Mouse (Mus musculus) olfactory bulb, adult 2 months (tissue): ENCODE results near the gene Rcc1. TPM values are rescaled to one million over a fixed set of nuclear protein-coding genes. Genes with fewer than 3 reads are reported as not detected.
A peak's percentile ranks its signal among the peaks of the same experiment; 100 is the strongest.

Experiments
- H3K27ac ChIP-seq: fragments of 200-500 bp; 2 replicates; pipeline ENCODE4 v1.5.1; 2012; ENCODE audit warnings: low read depth, low read length; ENCODE audit not compliant: insufficient read depth
- H3K4me1 ChIP-seq: fragments of 200-500 bp; 2 replicates; pipeline ENCODE4 v1.6.1; 2012; ENCODE audit warnings: low read length; ENCODE audit not compliant: control insufficient read depth, insufficient read depth
- H3K4me3 ChIP-seq: fragments of 200-500 bp; 2 replicates; pipeline ENCODE4 v1.5.1; 2012; ENCODE audit warnings: mild to moderate bottlenecking, low read depth, low read length, moderate library complexity; ENCODE audit not compliant: insufficient read depth
- CTCF ChIP-seq: fragments of 200-500 bp; IDR thresholded peaks from 2 replicates; pipeline ENCODE4 v1.5.1; 2012; ENCODE audit warnings: low read depth, mild to moderate bottlenecking, low read length, moderate library complexity; ENCODE audit not compliant: insufficient read depth
- POLR2A ChIP-seq: fragments of 200-500 bp; IDR thresholded peaks from 2 replicates; pipeline ENCODE4 v1.6.1; 2012; ENCODE audit warnings: mild to moderate bottlenecking, low read depth, low read length, moderate library complexity; ENCODE audit not compliant: insufficient read depth
- WGBS: fragments of 180-500 bp; shearing (Covaris S2); methylation state at CpG from one replicate; pipeline ENCODE4 v1.1.7; 2018; 5-methylcytosine and 5-hydroxymethylcytosine counted together
- polyA plus RNA-seq: library from polyadenylated mRNA; stranded (reverse); fragments of >200 nt; gene quantifications from 2 replicates; pipeline ENCODE4 v1.2.4, GENCODE M21; 2012; ENCODE audit warnings: low replicate concordance; ENCODE audit not compliant: missing spikeins, insufficient read depth, insufficient read length

The Rcc1 gene
- not detected in 2 replicates for polyA plus RNA-seq

DNA sequence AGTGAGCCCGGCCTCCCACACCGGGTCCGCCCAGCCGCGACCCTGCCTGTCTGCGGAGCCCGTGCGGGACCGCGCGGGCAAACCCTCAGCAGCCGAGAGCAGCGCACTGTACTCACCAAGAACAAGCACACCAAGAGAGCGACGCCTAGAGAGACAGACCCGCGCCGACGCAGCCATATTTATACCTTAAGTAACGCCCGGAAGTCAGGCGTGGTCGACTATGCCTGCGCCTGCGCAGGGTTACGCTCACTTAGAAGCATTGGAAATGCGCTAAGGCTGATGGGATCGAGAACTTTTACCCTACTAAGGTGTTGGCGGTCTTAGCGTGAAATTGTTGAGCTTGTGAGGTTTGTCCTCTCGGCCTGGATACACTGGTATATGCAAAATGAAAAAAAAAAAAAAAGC, at the start of gene Rcc1:
TSS of gene Rcc1 (minus strand) at position 125 of the 405 bp plus-strand sequence.
- H3K4me1 ChIP-seq, result peaks cover 3% of the 10 kb centered on the region; the same call in 1 of the 2 replicates
- TF ChIP-seq CTCF, result no peak
- TF ChIP-seq POLR2A, result peak; percentile 93
- peak within 1 kb of the TSS; percentile 88 for H3K27ac ChIP-seq
- peak within 1 kb of the TSS; percentile 89 for H3K4me3 ChIP-seq
- WGBS, result under 1% methylated on average over 31 of the region's 31 CpGs

DNA sequence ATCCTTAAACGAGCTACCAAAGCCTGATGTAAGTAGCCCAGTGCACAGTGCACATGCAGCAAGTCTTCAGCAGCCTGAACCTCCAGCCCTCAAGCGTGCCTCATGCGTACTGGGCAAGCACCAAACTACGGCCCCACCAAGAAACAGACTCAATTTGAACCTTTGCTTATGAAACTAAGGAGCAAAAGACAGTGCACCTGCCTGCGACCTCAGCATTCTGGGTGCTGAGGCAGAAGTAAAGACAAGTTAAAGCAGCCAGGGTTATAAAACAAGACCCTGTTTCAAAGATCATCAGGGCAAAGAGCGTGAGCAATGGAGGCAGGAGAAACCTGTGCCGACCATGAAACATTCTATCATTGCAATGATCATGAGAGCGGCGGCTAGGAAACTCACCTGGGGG, 47.6 kb upstream of the Rcc1 start:
- no peak for TF ChIP-seq CTCF
- no peak for TF ChIP-seq POLR2A
- H3K27ac ChIP-seq, result no peak overlapping the region
- H3K4me1 ChIP-seq, result peaks cover 5% of the 10 kb centered on the region; the same call in 1 of the 2 replicates
- 95% methylated on average over 9 of the region's 9 CpGs for WGBS
- no peak overlapping the region for H3K4me3 ChIP-seq

DNA sequence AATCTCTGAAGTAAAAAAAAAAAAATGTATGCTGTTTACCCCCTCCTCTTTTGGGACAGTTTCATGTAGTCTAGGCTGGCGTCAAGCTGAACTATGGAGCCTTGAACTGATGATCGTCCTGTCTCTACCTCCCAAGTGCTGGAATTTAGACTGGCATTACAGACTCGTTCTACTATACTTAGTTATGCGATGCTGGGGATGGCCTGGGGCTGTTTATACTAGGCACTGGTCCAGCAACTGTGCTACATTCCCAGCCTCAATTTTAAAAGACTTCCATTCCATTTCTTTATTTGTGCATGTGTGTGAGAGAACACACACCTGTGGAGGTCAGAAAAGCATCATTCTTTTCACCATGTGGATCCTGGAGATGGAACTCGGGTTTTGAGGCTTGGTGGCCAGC, 45.5 kb upstream of the Rcc1 start:
- WGBS, result 68% methylated on average over 5 of the region's 5 CpGs
- no peak overlapping the region for H3K27ac ChIP-seq
- H3K4me3 ChIP-seq, result no peak overlapping the region
- TF ChIP-seq POLR2A (no peak), CTCF (no peak)
- H3K4me1 ChIP-seq, result peaks cover 5% of the 10 kb centered on the region; the same call in 1 of the 2 replicates

DNA sequence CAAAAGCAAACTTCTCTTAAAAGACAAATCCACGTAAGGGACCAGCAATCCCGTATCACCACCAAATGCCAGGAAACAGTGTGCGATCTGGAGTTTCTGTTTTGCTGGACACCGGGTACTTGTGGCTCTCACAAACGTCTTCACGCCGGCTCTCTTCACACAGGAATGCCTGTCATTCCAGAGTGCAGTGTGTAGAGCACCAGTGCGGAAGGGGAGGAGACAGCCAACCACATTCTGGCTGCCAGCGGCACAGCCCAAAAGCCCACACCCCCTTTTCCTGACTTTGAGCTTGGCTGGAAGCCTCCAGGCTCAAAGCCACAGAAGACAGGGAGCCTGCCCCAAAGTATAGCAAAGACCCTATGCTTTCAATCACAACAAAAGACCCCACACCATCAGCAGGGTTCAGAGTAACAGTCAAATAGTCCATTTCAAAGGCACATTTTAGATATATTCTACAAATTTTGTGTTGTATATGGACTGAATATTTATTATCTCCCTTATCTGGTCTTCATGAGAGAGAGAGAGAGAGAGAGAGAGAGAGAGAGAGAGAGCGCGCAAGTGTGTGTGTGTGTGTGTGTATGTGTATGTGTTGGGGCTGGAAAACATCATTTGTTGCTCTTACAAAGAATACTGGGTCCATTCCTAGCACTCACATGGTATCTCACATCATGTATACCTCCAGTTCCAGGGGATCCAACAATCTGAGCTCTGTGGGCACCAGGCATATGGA, 44.8 kb upstream of the Rcc1 start:
- Histone ChIP-seq H3K4me1 (peaks cover 5% of the 10 kb centered on the region; the same call in 1 of the 2 replicates), H3K27ac (no peak overlapping the region), H3K4me3 (peak overlapping the region; percentile 12; the same call in 1 of the 2 replicates)
- WGBS, result 25% methylated on average over 11 of the region's 11 CpGs
- TF ChIP-seq CTCF (no peak), POLR2A (no peak)

DNA sequence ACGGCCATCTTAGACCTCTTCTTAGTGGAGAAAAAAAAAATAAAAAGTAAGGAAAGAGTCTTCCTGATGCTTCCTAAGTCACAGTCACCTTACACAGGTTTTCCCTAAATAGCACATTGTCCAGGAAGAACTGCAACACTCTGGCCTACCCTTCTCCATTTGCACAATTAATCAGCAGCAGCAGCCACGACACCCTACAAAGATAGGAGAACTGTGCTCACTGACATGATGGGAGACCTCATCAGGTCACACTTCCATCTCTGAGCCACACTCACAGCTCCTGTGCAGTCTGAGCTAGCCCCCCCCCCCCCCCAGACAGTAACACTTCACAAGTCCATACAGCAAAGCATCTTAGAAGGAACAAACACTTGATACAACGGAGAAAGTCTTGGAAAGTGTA, 43.7 kb upstream of the Rcc1 start:
- WGBS, result 81% methylated on average over 3 of the region's 3 CpGs
- Histone ChIP-seq H3K27ac (no peak overlapping the region), H3K4me3 (no peak overlapping the region), H3K4me1 (peaks cover 5% of the 10 kb centered on the region; the same call in 1 of the 2 replicates)
- TF ChIP-seq POLR2A (no peak), CTCF (no peak)

DNA sequence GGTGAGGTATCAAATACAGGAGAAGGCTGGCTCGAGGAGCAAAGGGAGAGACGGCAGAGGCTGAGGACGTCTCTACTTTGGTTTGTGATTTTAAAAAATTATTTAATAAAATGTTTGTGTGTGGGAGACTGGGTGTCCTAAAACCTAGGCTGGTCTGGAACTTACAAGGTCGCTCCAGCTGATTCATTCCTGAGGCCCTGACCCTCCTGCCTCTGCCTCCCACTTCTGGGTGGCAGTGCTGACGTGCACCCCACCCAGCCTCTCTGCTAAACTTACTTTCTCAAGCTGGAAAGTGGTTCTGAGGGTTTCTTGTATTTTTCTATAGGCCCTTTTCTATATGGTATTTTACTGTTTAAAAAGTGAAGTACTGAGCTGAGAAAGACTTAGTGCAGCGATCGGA, 42.8 kb upstream of the Rcc1 start:
- H3K4me1 ChIP-seq, result peaks cover 5% of the 10 kb centered on the region; the same call in 1 of the 2 replicates
- WGBS, result 95% methylated on average over 7 of the region's 7 CpGs
- H3K4me3 ChIP-seq, result no peak overlapping the region
- no peak overlapping the region for H3K27ac ChIP-seq
- TF ChIP-seq POLR2A (no peak), CTCF (no peak)

DNA sequence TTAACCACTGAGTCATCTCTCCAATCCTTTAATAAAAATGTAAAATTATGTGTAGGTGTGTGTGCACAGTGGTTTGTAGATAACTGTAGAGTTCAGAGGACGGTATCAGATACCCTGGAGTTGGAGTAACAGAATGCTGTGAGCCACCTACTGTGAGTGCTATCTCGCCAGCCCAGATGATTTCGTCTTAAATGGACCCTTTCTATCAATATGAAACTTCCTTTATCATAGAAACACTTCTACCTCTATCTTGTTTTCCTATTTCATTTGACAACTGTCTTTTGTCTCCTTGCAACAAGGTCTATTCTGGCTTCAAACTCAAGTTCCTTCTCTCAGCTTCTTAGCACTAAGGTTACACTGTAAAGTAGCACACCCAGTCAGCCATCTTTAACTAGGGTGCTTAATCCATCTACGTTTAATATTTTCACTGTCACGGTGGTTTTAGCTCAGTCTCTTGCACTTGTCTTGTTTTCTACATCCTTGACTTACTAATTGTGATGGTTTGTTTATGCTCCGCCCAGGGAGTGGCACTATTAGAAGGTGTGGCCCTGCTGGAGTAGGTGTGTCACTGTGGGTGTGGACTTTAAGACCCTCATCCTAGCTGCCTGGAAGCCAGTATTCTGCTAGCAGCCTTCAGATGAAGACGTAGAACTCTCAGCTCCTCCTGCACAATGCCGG, 37.8 kb upstream of the Rcc1 start:
- TF ChIP-seq POLR2A (no peak), CTCF (no peak)
- Histone ChIP-seq H3K27ac (no peak overlapping the region), H3K4me1 (peaks cover 6% of the 10 kb centered on the region), H3K4me3 (no peak overlapping the region)
- WGBS, result 94% methylated on average over 8 of the region's 8 CpGs

DNA sequence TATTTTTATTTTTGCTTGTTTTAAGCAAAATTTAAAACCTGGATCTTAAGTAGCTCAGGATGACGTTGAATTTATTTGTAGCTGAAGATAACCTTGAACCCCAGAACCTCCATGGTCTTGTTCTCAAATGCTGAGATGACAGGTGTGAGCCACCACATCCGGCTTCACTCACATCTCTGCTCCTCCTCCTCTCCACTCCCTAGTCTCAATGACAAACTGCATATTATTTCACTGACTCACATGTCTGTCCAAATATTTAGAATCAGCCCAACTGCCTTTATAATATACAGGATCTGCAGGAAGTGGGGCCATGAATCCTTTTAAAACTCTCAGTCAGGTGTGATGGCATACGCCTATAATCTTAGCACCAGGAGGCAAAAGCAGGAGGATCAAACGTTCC, 35.9 kb upstream of the Rcc1 start:
- 89% methylated on average over 4 of the region's 4 CpGs for WGBS
- Histone ChIP-seq H3K27ac (no peak overlapping the region), H3K4me3 (no peak overlapping the region), H3K4me1 (peaks cover 6% of the 10 kb centered on the region)
- TF ChIP-seq CTCF, result no peak
- TF ChIP-seq POLR2A, result no peak

DNA sequence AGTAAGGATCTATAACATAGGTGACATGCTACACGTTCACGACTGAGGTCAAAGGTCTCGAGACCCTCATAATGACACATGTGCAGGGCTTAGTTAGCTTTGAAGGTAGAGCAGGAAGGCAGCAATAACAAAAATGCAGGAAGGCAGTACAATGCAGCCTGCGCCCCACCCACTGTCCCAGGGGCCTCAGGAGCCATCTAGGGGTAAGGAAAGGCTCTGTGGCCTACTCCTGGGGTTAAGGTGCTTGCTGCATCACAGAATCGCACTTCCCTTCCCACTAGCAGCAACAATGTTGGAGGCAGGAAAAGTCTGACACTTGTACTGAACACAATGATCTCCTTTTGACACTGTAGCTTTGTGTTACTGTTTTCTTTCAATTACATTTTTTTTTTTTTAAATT, 34.2 kb upstream of the Rcc1 start:
- Histone ChIP-seq H3K4me1 (peaks cover 6% of the 10 kb centered on the region), H3K27ac (peak overlapping the region; percentile 8; the same call in 1 of the 2 replicates), H3K4me3 (no peak overlapping the region)
- 80% methylated on average over 5 of the region's 5 CpGs for WGBS
- TF ChIP-seq POLR2A, result no peak
- TF ChIP-seq CTCF, result no peak
